Mouse (Mus musculus) stomach, embryonic 14.5 days (tissue): Measurements from ENCODE around the gene Prelp. TPM values are rescaled to one million over a fixed set of nuclear protein-coding genes. Genes with fewer than 3 reads are reported as not detected.
"Not testable (repeated sequence)": the region's sequence is repeated elsewhere in the genome, so short reads cannot be mapped to it uniquely, and the experiment has no call there.

ENCODE experiments used
- ATAC-seq: fragments of 200-750 bp; cut with Nextera tagmentation; 2 replicates; pipeline ENCODE4 v1.8.0; 2017; ENCODE audit warnings: low read depth, moderate TSS enrichment; ENCODE audit not compliant: insufficient number of reproducible peaks, insufficient read depth, low FRiP score
- H3K27ac ChIP-seq: fragments of 300-500 bp; sonication (generic); 2 replicates; pipeline ENCODE4 v1.5.1; 2014; ENCODE audit warnings: mild to moderate bottlenecking, low read length, moderate library complexity, mixed read lengths
- H3K27me3 ChIP-seq: fragments of 300-500 bp; sonication (generic); 2 replicates; pipeline ENCODE4 v1.6.1; 2014; ENCODE audit warnings: low read length, control low read depth, mixed read lengths; ENCODE audit not compliant: control insufficient read depth, insufficient read depth
- H3K36me3 ChIP-seq: fragments of 300-500 bp; sonication (generic); 2 replicates; pipeline ENCODE4 v1.6.1; 2014; ENCODE audit warnings: mild to moderate bottlenecking, control low read depth, low read length, moderate library complexity, mixed read lengths; ENCODE audit not compliant: control insufficient read depth, insufficient read depth
- H3K4me1 ChIP-seq: fragments of 300-500 bp; sonication (generic); 2 replicates; pipeline ENCODE4 v1.6.1; 2014; ENCODE audit warnings: low read length, control low read depth, mixed read lengths; ENCODE audit not compliant: control insufficient read depth, insufficient read depth
- H3K4me2 ChIP-seq: fragments of 300-500 bp; sonication (generic); replicated peaks from 2 replicates; pipeline ENCODE4 v1.6.1; 2014; ENCODE audit warnings: low read depth, low read length, control low read depth
- H3K4me3 ChIP-seq: fragments of 300-500 bp; sonication (generic); 2 replicates; pipeline ENCODE4 v1.5.1; 2014; ENCODE audit warnings: low read depth, low read length, control low read depth
- H3K9ac ChIP-seq: fragments of 300-500 bp; sonication (generic); replicated peaks from 2 replicates; pipeline ENCODE4 v1.6.1; 2014; ENCODE audit warnings: low read depth, mild to moderate bottlenecking, control low read depth, low read length, moderate library complexity, mixed read lengths
- H3K9me3 ChIP-seq: fragments of 300-500 bp; sonication (generic); 2 replicates; pipeline ENCODE4 v1.6.1; 2016; ENCODE audit warnings: low read depth, low read length, control low read depth; ENCODE audit not compliant: control insufficient read depth
- WGBS: fragments of 180-500 bp; shearing (Covaris S2); extraction: QIAGEN DNeasy Blood & Tissue Kit; methylation state at CpG from one replicate; pipeline ENCODE4 v1.1.7; 2014; 5-methylcytosine and 5-hydroxymethylcytosine counted together
- polyA plus RNA-seq: library from polyadenylated mRNA; unstranded; fragments of >200 nt; fragmentation: Nextera tagmentation; extraction: Ambion mirVana; gene quantifications from 2 replicates; pipeline ENCODE4 v1.2.1, GENCODE M21; 2014

The Prelp gene
- polyA plus RNA-seq, 1 experiment from 2014 or later = 1.6 TPM

DNA sequence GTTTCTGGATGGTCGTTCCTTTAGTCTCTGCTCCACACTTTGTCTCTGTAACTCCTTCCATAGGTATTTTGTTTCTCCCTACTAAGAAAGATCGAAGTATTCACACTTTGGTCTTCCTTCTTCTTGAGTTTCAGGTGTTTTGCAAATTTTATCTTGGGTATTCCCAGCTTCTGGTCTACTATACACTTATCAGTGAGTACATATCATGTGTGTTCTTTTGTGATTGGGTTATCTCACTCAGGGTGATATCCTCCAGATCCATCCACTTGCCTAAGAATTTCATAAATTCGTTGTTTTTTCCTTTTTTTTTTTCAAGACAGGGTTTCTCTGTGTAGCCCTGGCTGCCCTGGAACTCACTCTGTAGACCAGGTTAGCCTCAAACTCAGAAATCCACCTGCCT is 41.9 kb upstream of the Prelp start:
- not testable (repeated sequence) for H3K36me3 ChIP-seq, H3K4me3 ChIP-seq, ATAC-seq, H3K27me3 ChIP-seq, H3K27ac ChIP-seq, H3K9ac ChIP-seq, H3K9me3 ChIP-seq, H3K4me2 ChIP-seq
- WGBS = 91% methylated on average over 3 of the region's 3 CpGs
- peaks cover 26% of the 10 kb centered on the region for H3K4me1 ChIP-seq

DNA sequence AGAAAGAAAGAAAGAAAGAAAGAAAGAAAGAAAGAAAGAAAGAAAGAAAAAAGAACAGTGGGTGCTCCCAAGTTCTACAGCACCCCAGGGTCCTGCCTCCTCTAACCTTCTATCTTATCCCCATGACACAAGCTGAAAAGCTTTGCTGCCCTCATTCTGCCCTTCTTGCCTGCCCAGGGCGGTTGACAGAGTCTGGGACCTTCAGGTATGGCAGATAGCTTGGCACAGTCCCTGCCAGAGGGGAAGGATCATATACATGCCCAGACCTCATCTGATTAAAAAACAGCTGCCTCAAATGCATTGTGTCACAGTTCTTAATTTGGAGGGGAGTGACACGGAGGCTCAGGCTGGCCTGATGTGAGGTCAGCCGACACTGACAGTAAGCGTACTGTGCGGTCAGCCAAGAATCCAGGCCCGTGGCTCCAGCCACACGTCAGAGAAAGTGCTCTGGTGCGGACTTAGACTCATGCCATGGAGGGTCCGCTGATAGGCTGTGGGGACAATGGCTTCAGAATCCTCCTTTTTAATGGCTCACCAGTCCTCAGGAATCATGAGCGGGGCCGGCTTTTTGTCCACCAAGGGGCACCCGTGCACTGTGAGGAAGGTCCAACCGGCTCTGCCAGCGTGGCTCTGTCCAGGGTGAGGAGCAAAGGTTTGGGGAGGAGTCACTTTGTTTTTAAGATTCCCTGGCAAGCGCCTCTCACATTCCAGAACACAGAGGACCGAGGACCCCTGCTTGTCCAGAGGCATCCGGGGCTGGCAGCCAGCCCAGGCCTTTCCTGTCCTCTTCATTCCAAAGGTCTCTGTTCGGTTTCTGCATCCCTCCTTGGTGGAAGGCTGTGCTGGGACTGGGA is 40.3 kb upstream of the Prelp start:
- Histone ChIP-seq H3K9me3 (no peaks in the 10 kb centered on the region), H3K27me3 (no peaks in the 10 kb centered on the region), H3K4me3 (no peak overlapping the region), H3K4me2 (0 out of 2 replicates have a peak overlapping the region, but pooled peaks have one; percentile 5), H3K36me3 (no peaks in the 10 kb centered on the region), H3K4me1 (peaks cover 26% of the 10 kb centered on the region), H3K9ac (no peak overlapping the region), H3K27ac (peak overlapping the region; percentile 55; the same call in 1 of the 2 replicates)
- 22% methylated on average over 18 of the region's 18 CpGs for WGBS
- peak; percentile 84 for ATAC-seq

DNA sequence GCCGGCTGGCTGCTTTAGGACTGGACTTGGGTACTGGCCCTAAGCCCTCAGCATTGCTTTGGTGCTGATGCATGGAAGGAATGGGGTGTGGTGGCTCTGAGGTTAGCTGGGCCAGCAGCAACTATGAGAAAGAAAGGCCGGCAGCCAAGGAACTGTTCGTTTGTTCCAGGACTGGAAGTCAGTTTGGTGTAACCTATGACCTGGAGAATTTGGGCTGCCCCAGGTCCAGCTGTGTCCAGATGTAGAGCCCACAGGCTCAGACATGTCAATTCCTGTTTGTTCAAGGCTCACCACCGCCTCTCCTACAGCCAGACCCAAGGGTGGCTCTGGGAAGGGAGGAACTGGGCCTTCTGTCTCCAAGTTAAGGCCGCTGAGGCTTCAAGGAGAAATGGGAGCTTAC is 38.3 kb upstream of the Prelp start:
- Histone ChIP-seq H3K4me1 (peaks cover 10% of the 10 kb centered on the region), H3K36me3 (no peaks in the 10 kb centered on the region), H3K27me3 (no peaks in the 10 kb centered on the region), H3K9me3 (no peaks in the 10 kb centered on the region), H3K4me3 (no peak overlapping the region), H3K27ac (no peak overlapping the region; the same call in 1 of the 2 replicates), H3K4me2 (no peak overlapping the region), H3K9ac (no peak overlapping the region)
- ATAC-seq = no peak
- WGBS = 59% methylated on average over 5 of the region's 5 CpGs

DNA sequence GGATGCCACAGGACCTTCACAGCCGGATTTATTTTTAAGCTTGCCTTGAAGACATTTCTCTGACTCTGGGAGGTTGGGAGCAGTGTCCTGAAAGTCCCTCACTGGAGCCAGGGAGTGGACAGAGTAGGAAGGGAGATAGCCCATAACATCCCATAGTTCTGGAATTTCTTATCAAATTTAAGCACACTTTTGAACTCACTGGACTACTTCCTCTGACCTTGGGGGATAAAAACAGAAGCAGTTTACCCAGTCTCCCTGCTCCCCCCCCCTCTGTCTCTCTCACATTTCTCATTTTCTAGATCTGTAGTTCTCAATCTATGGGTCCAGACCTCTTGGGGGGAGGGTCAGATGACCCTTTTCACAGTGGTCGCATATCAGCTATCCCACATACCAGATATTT is 32.8 kb upstream of the Prelp start:
- Histone ChIP-seq H3K36me3 (no peaks in the 10 kb centered on the region), H3K4me2 (no peak overlapping the region), H3K4me3 (no peak overlapping the region), H3K4me1 (no peaks in the 10 kb centered on the region; the same call in 1 of the 2 replicates), H3K9me3 (no peaks in the 10 kb centered on the region), H3K27ac (no peak overlapping the region), H3K9ac (no peak overlapping the region), H3K27me3 (no peaks in the 10 kb centered on the region)
- WGBS = 46% methylated on average over 2 of the region's 2 CpGs
- no peak for ATAC-seq

DNA sequence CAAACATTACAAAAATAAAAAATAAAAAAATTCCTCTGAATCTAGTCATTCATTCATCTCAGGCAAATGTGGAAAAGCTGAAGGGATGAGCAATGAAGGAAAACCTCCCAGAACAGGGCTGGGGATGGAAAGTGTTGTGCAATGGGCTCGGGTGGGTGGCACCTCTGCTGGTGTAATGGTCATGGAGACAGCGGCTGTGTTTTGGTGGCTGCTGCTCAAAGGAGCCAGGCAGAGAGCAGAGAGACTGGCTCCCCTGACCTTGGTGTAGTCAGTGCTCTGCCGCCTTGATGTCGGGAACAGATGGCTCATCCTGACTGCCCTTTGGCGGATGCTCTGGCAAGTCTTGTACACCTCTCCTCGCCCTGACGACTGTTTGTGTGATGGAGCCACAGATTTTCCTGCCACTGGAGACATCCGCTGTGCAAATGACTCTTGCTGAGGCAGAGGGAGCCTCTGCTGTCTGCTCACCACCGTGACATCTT is 32.1 kb upstream of the Prelp start:
- 48% methylated on average over 9 of the region's 9 CpGs for WGBS

DNA sequence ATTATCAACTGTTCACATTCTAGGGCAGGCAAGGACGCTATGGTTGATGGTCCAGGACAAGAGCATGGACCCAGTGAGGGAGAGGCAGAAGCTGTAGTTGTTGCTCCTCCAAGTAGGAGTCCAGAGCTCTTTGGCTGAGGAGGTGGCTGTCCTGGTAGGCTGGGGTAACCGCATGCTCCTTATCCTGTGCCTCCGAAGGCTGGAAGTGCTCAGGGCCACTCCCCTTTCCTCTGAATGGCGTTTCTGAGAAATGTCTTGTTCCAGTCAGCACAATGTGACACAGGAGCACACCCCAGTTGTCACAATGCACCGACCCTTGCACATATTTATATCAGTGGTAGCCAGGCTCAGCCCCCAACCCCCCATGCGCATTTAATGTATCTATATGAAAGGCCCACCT is 30.4 kb upstream of the Prelp start:
- Histone ChIP-seq H3K9me3 (no peaks in the 10 kb centered on the region), H3K9ac (no peak overlapping the region), H3K4me1 (no peaks in the 10 kb centered on the region; the same call in 1 of the 2 replicates), H3K36me3 (no peaks in the 10 kb centered on the region), H3K4me3 (no peak overlapping the region), H3K27me3 (no peaks in the 10 kb centered on the region), H3K4me2 (no peak overlapping the region), H3K27ac (no peak overlapping the region)
- no peak; the same call in 1 of the 2 replicates for ATAC-seq
- WGBS = 53% methylated on average over 6 of the region's 6 CpGs

More for the DNA sequence above, 32.1 kb upstream of the Prelp start:
- H3K4me3 ChIP-seq = no peak overlapping the region
- no peak for ATAC-seq
- H3K27me3 ChIP-seq = no peaks in the 10 kb centered on the region
- no peak overlapping the region for H3K27ac ChIP-seq
- no peaks in the 10 kb centered on the region; the same call in 1 of the 2 replicates for H3K4me1 ChIP-seq
- no peaks in the 10 kb centered on the region for H3K9me3 ChIP-seq
- H3K36me3 ChIP-seq = no peaks in the 10 kb centered on the region
- no peak overlapping the region for H3K4me2 ChIP-seq
- no peak overlapping the region for H3K9ac ChIP-seq

DNA sequence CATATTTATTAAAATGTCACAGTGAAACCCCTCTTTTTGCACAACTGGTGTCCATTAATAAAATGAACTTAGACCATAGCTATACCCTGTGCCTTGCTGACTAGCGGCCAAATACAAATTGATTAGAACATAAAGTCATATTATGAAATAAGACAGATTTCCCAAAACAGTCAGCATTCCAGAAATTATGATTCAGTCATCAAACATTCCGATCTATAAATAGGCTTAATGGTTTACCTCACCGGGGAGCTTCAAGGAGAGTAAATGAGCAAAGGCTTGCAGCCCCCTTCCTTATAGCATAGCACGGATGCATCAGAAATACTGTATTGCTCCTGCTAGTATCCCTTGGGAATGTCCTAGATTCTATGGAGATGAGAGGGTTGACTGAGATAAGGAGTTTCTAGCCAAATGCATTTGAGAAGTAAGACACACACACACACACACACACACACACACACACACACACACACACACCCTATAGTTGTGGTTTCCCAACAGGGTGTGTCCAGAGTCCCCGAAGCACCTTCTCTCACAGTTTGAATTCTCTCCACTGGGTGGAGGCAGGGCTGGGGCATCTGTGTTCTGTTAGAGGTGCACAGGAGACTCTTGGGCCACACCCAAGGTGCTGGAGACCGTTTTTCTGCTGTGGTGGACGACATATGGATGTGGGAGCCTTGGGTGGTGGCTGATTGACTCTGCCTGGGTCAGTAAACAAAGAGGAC is 29.0 kb upstream of the Prelp start:
- no peak overlapping the region for H3K4me2 ChIP-seq
- no peaks in the 10 kb centered on the region; the same call in 1 of the 2 replicates for H3K4me1 ChIP-seq
- no peaks in the 10 kb centered on the region for H3K9me3 ChIP-seq
- WGBS = 44% methylated on average over 7 of the region's 7 CpGs
- no peak overlapping the region for H3K27ac ChIP-seq
- no peak for ATAC-seq
- H3K4me3 ChIP-seq = no peak overlapping the region
- no peak overlapping the region for H3K9ac ChIP-seq
- no peaks in the 10 kb centered on the region for H3K27me3 ChIP-seq
- no peaks in the 10 kb centered on the region for H3K36me3 ChIP-seq

DNA sequence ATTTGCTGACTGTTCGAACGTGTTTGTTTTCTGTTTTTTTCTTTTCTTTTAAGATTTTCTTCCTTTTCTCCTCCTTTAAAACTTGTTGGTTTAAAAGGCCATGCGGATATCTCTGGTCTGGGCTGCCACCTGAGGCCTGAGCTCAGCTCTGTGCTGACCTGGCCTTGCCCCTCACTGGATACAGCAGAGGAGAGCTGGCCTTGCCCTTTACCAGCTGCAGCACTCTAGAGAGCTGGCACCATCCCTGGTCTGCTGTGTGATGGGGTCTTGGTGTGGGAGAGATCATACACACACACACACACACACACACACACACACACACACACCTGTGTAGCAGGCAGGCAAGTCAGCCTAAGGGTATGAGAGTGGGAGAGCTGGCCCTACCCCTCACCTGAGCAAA is 23.9 kb upstream of the Prelp start:
- ATAC-seq = no peak
- Histone ChIP-seq H3K36me3 (no peaks in the 10 kb centered on the region), H3K27me3 (no peaks in the 10 kb centered on the region), H3K27ac (no peak overlapping the region), H3K4me3 (no peak overlapping the region), H3K9ac (no peak overlapping the region), H3K4me2 (no peak overlapping the region), H3K9me3 (peaks cover 3% of the 10 kb centered on the region; the same call in 1 of the 2 replicates), H3K4me1 (peaks cover 3% of the 10 kb centered on the region; the same call in 1 of the 2 replicates)
- WGBS = 89% methylated on average over 3 of the region's 3 CpGs
